Mouse (Mus musculus) c-Kit-positive CD71-positive TER-119-positive erythroid progenitor cells, embryonic 14.5 days (primary cell): ENCODE measurements around the gene Trim15.
A peak's percentile ranks its signal among the peaks of the same experiment; 100 is the strongest.

ENCODE experiments used
- DNase-seq: peaks from one replicate; pipeline ENCODE4 v3.0.0-alpha.2; 2013; ENCODE audit warnings: low spot score

Gene Trim15

DNA sequence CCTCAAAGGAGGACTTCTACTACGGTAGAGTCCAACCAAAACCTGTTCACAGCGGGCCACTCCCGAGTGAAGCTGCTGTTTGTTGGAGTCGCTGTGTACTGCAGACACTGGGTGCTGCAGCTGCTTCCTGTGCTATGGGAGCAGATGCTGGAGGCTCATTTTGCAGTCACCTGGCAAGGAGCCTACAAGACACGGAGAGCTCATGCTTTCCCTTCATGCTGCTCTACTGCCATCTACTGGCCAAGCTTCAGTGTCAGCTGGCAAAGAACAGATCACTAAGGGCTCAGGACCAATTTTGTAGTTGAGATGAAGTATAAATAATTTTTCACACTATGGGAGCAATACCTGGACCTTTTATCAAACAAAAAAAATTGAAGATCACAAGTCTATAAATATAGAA is 41.0 kb downstream of the Trim15 start:
- peak; percentile 37 for DNase-seq

DNA sequence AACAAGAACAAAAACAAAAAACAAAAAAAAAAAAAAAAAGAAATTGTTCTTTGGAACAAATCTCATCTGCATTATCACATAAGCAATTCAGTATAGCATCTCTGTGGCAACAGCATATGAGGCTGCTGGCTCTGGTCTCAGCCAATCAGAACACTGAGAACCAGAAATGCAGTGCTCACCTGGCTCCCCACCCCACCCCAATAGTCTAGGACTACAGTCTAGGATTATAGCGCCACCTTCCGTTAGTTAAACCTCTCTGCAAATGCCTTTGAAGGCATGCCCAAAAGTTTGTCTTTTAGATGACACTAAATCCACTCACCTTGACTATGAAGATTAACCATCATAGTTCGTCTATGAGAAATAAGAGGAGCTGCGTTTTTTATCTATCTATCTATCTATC is 41.5 kb downstream of the Trim15 start:
- DNase-seq = no peak

DNA sequence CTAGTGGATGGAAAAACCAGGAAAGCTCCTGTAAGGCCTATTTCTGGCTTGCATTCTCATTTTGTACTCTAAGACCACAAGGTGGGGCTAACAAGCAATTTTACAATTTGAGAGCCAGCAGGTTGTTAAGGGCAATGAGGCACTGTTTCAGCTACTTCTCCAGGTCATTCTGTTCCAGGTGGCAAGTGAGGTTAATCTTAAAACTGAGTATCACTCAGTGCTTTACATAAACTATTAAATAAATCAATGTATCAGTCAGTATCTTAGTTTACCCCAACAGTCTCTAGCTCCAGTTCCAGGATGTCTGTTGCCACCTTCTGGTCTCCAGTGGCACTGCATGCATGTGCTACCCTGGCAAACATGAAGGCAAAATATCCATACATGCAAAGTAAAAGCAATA is 43.0 kb downstream of the Trim15 start:
- peak; percentile 26 for DNase-seq

DNA sequence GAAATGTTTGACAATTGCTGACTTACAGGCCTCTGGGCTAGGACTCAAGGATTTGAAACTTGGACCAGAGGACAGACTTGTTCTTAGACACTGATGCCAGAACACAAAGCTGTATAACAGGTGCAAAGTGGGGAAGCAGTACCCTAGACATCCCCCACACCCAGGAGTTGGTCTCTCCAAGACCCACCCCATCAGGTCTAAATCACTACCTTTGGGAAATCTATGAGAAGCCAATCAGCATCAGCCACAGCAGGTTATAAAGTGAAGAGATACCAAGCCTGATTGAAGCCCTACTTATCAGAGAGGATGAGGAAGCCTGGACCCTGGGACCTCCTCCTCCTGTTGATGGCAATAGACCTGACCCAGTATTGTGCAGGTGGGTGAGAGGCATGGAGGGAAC is 55.1 kb downstream of the Trim15 start, which contains the start of gene H2-M10.6:
TSS of gene H2-M10.6 (plus strand) at position 301 of the 400 bp plus-strand sequence.
- no peak for DNase-seq
